Mouse (Mus musculus) T-helper 17 cell (primary cell): ENCODE measurements around the gene Ikzf2.

Experiments used
- in situ Hi-C, 2 experiments: fragments of 300-600 bp; cut with MboI, MseI; formaldehyde crosslinking; loops; 1 replicate in 1 of 2; 2 replicates in 1 of 2; pipeline ENCODE4 v1.15.1; 2025; ENCODE audit warnings: high pct_unique_total_duplicates in 2 of 2

Ikzf2 gene

GRCm38 (mm10) chr1:69518012-69518411 is 169.0 kb downstream of the Ikzf2 start:
- in situ Hi-C loops, result no loop called here

- in situ Hi-C loops, result no loop called here
These were observed 170.9 kb downstream of the Ikzf2 start for GRCm38 (mm10) chr1:69516144-69516543.

- in situ Hi-C loops, result no loop called here
These were observed 173.3 kb downstream of the Ikzf2 start for GRCm38 (mm10) chr1:69513595-69514250.

GRCm38 (mm10) chr1:69508275-69508674 is 178.8 kb downstream of the Ikzf2 start:
- in situ Hi-C loops, result no loop called here

- in situ Hi-C loops, result no loop called here
These were observed 179.5 kb downstream of the Ikzf2 start for GRCm38 (mm10) chr1:69507513-69507912.

- in situ Hi-C loops, result no loop called here
These were observed 180.4 kb downstream of the Ikzf2 start for GRCm38 (mm10) chr1:69506615-69507159.

GRCm38 (mm10) chr1:69506011-69506410 is 181.0 kb downstream of the Ikzf2 start:
- in situ Hi-C loops, result no loop called here

- in situ Hi-C loops, result no loop called here
These were observed 186.7 kb downstream of the Ikzf2 start for GRCm38 (mm10) chr1:69500388-69500787.

- in situ Hi-C loops, result no loop called here
These were observed 187.4 kb downstream of the Ikzf2 start for GRCm38 (mm10) chr1:69499652-69500051.

- in situ Hi-C loops, result no loop called here
These were observed 188.2 kb downstream of the Ikzf2 start for GRCm38 (mm10) chr1:69498862-69499306.

- in situ Hi-C loops, result no loop called here
These were observed 191.0 kb downstream of the Ikzf2 start for GRCm38 (mm10) chr1:69496055-69496454.

GRCm38 (mm10) chr1:69493309-69494047 is 193.6 kb downstream of the Ikzf2 start:
- in situ Hi-C loops, result no loop called here

- in situ Hi-C loops, result no loop called here
These were observed 195.0 kb downstream of the Ikzf2 start for GRCm38 (mm10) chr1:69492013-69492412.

GRCm38 (mm10) chr1:69489026-69489425 is 198.0 kb downstream of the Ikzf2 start:
- in situ Hi-C loops, result no loop called here

GRCm38 (mm10) chr1:69488625-69489024 is 198.4 kb downstream of the Ikzf2 start:
- in situ Hi-C loops, result no loop called here
